Comparison of ENCODE assay signal across 8 mouse cellular contexts in the genomic region with DNA sequence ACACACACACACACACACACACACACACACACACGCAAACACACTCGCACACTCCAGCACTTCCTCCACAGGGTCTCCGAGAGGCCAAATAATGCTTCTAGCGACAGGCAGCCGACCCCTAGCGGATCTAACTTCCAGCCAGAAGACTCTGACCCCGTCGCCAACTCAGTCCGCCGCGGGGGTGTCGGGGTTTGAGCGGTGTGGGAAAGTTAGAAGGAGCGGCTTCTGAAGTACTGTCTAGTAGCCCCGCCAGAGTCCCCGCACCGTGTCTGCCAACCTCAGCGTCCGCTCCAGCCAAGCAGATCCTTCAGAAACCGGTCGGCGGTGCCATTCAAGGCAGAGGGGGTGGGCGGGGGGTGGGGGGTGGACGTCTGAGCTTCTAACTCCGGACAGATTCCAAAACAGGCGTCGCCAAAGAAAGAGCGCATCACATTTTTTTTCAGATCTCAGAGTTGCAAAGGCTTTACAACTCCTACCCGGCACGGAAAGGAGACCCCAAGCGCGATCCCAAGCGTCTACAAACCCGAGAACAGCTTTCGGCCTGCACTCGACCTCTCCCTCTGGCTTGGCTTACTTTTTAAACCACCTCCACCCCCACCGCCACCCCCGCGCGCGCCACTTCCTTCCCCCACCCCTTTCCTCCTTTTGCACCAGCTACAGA. TPM values are rescaled to one million over a fixed set of nuclear protein-coding genes. Genes with fewer than 3 reads are reported as not detected.
A peak's percentile ranks its signal among the peaks of the same experiment; 100 is the strongest.
DNase-seq lines count a peak whose midpoint lies in the region; ATAC-seq and TF ChIP-seq lines count a peak whose summit lies in the region.

No protein-coding gene starts in this region.

- TF ChIP-seq EP300 in liver, embryonic 14.5 days (IDR thresholded peaks at IDR 0.05; ENCODE audit: low read depth), result no peak

- under 1% methylated on average over 41 of the region's 41 CpGs for WGBS in intestine, embryonic 14.5 days
- 1% methylated on average over 41 of the region's 41 CpGs for WGBS in liver, embryonic 14.5 days (ENCODE audit: insufficient replicate concordance)
- WGBS in neural tube, embryonic 13.5 days, result under 1% methylated on average over 41 of the region's 41 CpGs

- DNase-seq in urinary bladder, postnatal 25 days (ENCODE audit: low spot score), result peak; percentile 46
- DNase-seq in urinary bladder, postnatal 36 days (ENCODE audit: low spot score in 2 of 2), result no peak
- DNase-seq in gastrocnemius, postnatal 10 days, result peak; percentile 67
- peak; percentile 88 for DNase-seq in intestine, embryonic 14.5 days (ENCODE audit: low spot score)
- DNase-seq in liver, embryonic 14.5 days (ENCODE audit: low read depth in 3 of 3, low spot score in 3 of 3), result no peak
- DNase-seq in thymus, postnatal 25 days, result no peak

- H3K4me3 ChIP-seq in intestine, embryonic 14.5 days (ENCODE audit: low read depth, low read length), result peak overlapping the region; percentile 60
- peak overlapping the region; percentile 28 to 47 for H3K4me3 ChIP-seq in liver, embryonic 14.5 days (ENCODE audit: insufficient read depth in 1 of 2, low read depth in 2 of 2, low read length in 2 of 2)
- H3K4me3 ChIP-seq in neural tube, embryonic 13.5 days, result peak overlapping the region; percentile 56

- peak overlapping the region; percentile 73 for H3K4me2 ChIP-seq in intestine, embryonic 14.5 days (ENCODE audit: low read length)
- H3K4me2 ChIP-seq in liver, embryonic 14.5 days (ENCODE audit: low read depth), result peak overlapping the region; percentile 67
- H3K4me2 ChIP-seq in neural tube, embryonic 13.5 days, result peak overlapping the region; percentile 85

- 0 out of 2 replicates have a peak, but pooled peaks have one; percentile 5 for TF ChIP-seq CTCF in liver, embryonic 14.5 days (IDR thresholded peaks at IDR 0.05; ENCODE audit: low read depth)

- no peaks in the 10 kb centered on the region for H3K9me3 ChIP-seq in intestine, embryonic 14.5 days (ENCODE audit: control insufficient read depth, low read length)
- no peaks in the 10 kb centered on the region for H3K9me3 ChIP-seq in liver, embryonic 14.5 days (ENCODE audit: control insufficient read depth, low read length)
- H3K9me3 ChIP-seq in neural tube, embryonic 13.5 days, result no peaks in the 10 kb centered on the region

- peak overlapping the region; percentile 86 for H3K9ac ChIP-seq in intestine, embryonic 14.5 days (ENCODE audit: low read length)
- no peak overlapping the region for H3K9ac ChIP-seq in liver, embryonic 14.5 days (replicated peaks)
- H3K9ac ChIP-seq in neural tube, embryonic 13.5 days, result peak overlapping the region; percentile 63; the same call in 1 of the 2 replicates

- peak; percentile 13; the same call in 1 of the 2 replicates for ATAC-seq in intestine, embryonic 14.5 days (replicated peaks; ENCODE audit: low FRiP score, low TSS enrichment, low read depth)
- ATAC-seq in liver, embryonic 14.5 days (ENCODE audit: insufficient read depth), result peak; percentile 6; the same call in 1 of the 2 replicates
- ATAC-seq in neural tube, embryonic 13.5 days (ENCODE audit: low read depth), result peak; percentile 48
- ATAC-seq in frontal cortex, adult (ENCODE audit: low TSS enrichment), result no peak

- peak overlapping the region; percentile 91 for H3K27ac ChIP-seq in intestine, embryonic 14.5 days (ENCODE audit: low read depth)
- no peak overlapping the region for H3K27ac ChIP-seq in liver, embryonic 14.5 days
- H3K27ac ChIP-seq in neural tube, embryonic 13.5 days (replicated peaks), result no peak overlapping the region; the same call in 1 of the 2 replicates

- no peaks in the 10 kb centered on the region for H3K4me1 ChIP-seq in intestine, embryonic 14.5 days (replicated peaks; ENCODE audit: control insufficient read depth, insufficient read depth, low read length)
- no peaks in the 10 kb centered on the region for H3K4me1 ChIP-seq in liver, embryonic 14.5 days (replicated peaks; ENCODE audit: control insufficient read depth in 2 of 2, insufficient read depth in 2 of 2, low read length in 1 of 2)
- peaks cover 57% of the 10 kb centered on the region for H3K4me1 ChIP-seq in neural tube, embryonic 13.5 days (replicated peaks)

- H3K27me3 ChIP-seq in intestine, embryonic 14.5 days (replicated peaks; ENCODE audit: control insufficient read depth, insufficient read depth, low read length), result peaks cover 25% of the 10 kb centered on the region
- peaks cover 84% of the 10 kb centered on the region for H3K27me3 ChIP-seq in liver, embryonic 14.5 days (ENCODE audit: control insufficient read depth, insufficient read depth, low read length)
- H3K27me3 ChIP-seq in neural tube, embryonic 13.5 days, result peaks cover 93% of the 10 kb centered on the region

- peaks cover 13% of the 10 kb centered on the region; the same call in 1 of the 2 replicates for H3K36me3 ChIP-seq in intestine, embryonic 14.5 days (ENCODE audit: control insufficient read depth, insufficient read depth, low read length)
- H3K36me3 ChIP-seq in liver, embryonic 14.5 days (replicated peaks; ENCODE audit: control insufficient read depth, insufficient read depth, low read depth), result no peaks in the 10 kb centered on the region
- no peaks in the 10 kb centered on the region for H3K36me3 ChIP-seq in neural tube, embryonic 13.5 days

RNA-seq across cellular contexts. Expression of a gene that starts 2.5 kb away (rescaled TPM):
- total RNA-seq in gastrocnemius, postnatal 10 days (2021), result 10 to 100 TPM; 13.9 to 19.7 TPM
- polyA plus RNA-seq in intestine, embryonic 14.5 days (2014; fragmentation: Nextera tagmentation; extraction: Ambion mirVana), result 62.9 and 71.5 TPM in 2 replicates
- polyA plus RNA-seq in liver, embryonic 14.5 days (2012; rRNA removed), result 0.68 and 2.9 TPM in 2 replicates
- polyA plus RNA-seq in liver, embryonic 14.5 days (2014; fragmentation: Nextera tagmentation; extraction: Ambion mirVana), result 0.43 and 1.0 TPM in 2 replicates
- 7.3 and 8.4 TPM in 2 replicates for polyA plus RNA-seq in neural tube, embryonic 13.5 days (2015; fragmentation: Nextera tagmentation; extraction: Ambion mirVana)

RNA-seq across cellular contexts. Expression of a gene that starts 8.7 kb away (rescaled TPM):
- not detected for total RNA-seq in gastrocnemius, postnatal 10 days (2021)
- polyA plus RNA-seq in intestine, embryonic 14.5 days (2014; fragmentation: Nextera tagmentation; extraction: Ambion mirVana), result 0.69 and 1.2 TPM in 2 replicates
- not detected in 2 replicates for polyA plus RNA-seq in liver, embryonic 14.5 days (2012; rRNA removed)
- polyA plus RNA-seq in liver, embryonic 14.5 days (2014; fragmentation: Nextera tagmentation; extraction: Ambion mirVana), result not detected in 2 replicates
- not detected in 2 replicates for polyA plus RNA-seq in neural tube, embryonic 13.5 days (2015; fragmentation: Nextera tagmentation; extraction: Ambion mirVana)

Comparison
In these comparisons a context has a peak if more than half of its experiments do, and no peak if none do; other contexts are left out.
1. DNase-seq: peak in urinary bladder, postnatal 25 days (single experiment), gastrocnemius, postnatal 10 days (single experiment) and intestine, embryonic 14.5 days (single experiment); none in urinary bladder, postnatal 36 days (0 of 2), liver, embryonic 14.5 days (0 of 3) and thymus, postnatal 25 days (single experiment).
2. Peak in every context shown above with its lines, with median percentiles within 50 percentile points of each other: H3K4me2 ChIP-seq and H3K4me3 ChIP-seq.